In genomic region chr5:77568121-77568520, GRCm38 (mm10) we compare ENCODE assay signal across 32 mouse cellular contexts.
A peak's percentile ranks its signal among the peaks of the same experiment; 100 is the strongest.
DNase-seq lines count a peak whose midpoint lies in the region; ATAC-seq lines count a peak whose summit lies in the region.
"Had no signal": no experiment of that assay in that cellular context is flagged by ENCODE, and none has a peak within 500 bp of the region (broad histone marks: within the 10 kb centered on the region; RNA-seq: fewer than 3 reads in every experiment).

No protein-coding gene starts in this region.

- H3K36me3 ChIP-seq in heart, embryonic 11.5 days (ENCODE audit: control insufficient read depth, insufficient read depth, low read length) = no peaks in the 10 kb centered on the region
- H3K36me3 ChIP-seq: heart, embryonic 15.5 days; hindbrain, embryonic 10.5 days; hindbrain, embryonic 15.5 days; kidney, embryonic 15.5 days; limb, embryonic 12.5 days; liver, embryonic 15.5 days; stomach, embryonic 15.5 days had no signal

- no peak overlapping the region for H3K9ac ChIP-seq in heart, embryonic 11.5 days (ENCODE audit: low read depth, low read length)
- H3K9ac ChIP-seq: heart, embryonic 15.5 days; hindbrain, embryonic 15.5 days; kidney, embryonic 15.5 days; limb, embryonic 12.5 days; liver, embryonic 15.5 days; stomach, embryonic 15.5 days had no signal

- H3K27me3 ChIP-seq in heart, embryonic 11.5 days (ENCODE audit: control insufficient read depth, insufficient read depth, low read length) = no peaks in the 10 kb centered on the region
- H3K27me3 ChIP-seq: CH12.LX; heart, embryonic 15.5 days; hindbrain, embryonic 15.5 days; kidney, embryonic 15.5 days; limb, embryonic 12.5 days; liver, embryonic 15.5 days; stomach, embryonic 15.5 days had no signal

- no peak overlapping the region for H3K27ac ChIP-seq in heart, embryonic 11.5 days (ENCODE audit: low read depth, low read length)
- H3K27ac ChIP-seq: heart, embryonic 15.5 days; hindbrain, embryonic 10.5 days; hindbrain, embryonic 15.5 days; kidney, embryonic 15.5 days; layer of hippocampus, adult 2 months; left cerebral cortex, adult 2 months; limb, embryonic 12.5 days; liver, embryonic 15.5 days; macrophage; stomach, embryonic 15.5 days had no signal

- no peaks in the 10 kb centered on the region for H3K9me3 ChIP-seq in heart, embryonic 11.5 days (replicated peaks; ENCODE audit: control insufficient read depth, low read length)
- H3K9me3 ChIP-seq: heart, embryonic 15.5 days; hindbrain, embryonic 10.5 days; hindbrain, embryonic 15.5 days; kidney, embryonic 15.5 days; liver, embryonic 15.5 days; stomach, embryonic 15.5 days had no signal

- no peak overlapping the region for H3K4me2 ChIP-seq in heart, embryonic 11.5 days
- H3K4me2 ChIP-seq: heart, embryonic 15.5 days; hindbrain, embryonic 15.5 days; kidney, embryonic 15.5 days; limb, embryonic 12.5 days; liver, embryonic 15.5 days; stomach, embryonic 15.5 days had no signal

- DNase-seq in frontal cortex, postnatal 36 days (ENCODE audit: low spot score in 2 of 2) = no peak
- peak; percentile 44 for DNase-seq in heart, postnatal 4 days
- DNase-seq in right cerebral cortex, postnatal 4 days = peak; percentile 18
- DNase-seq in right cerebral cortex, postnatal 14 days = no peak
- DNase-seq in cerebellum, postnatal 25 days = no peak
- DNase-seq: adrenal gland, postnatal 10 days; cerebellum, adult 11-12 months; cerebellum, adult 9-11 months; gastrocnemius, postnatal 14 days; kidney, adult 18-20 months; kidney, postnatal 36 days; midbrain, embryonic 14.5 days; right cerebral cortex, adult 18-20 months; thymus, adult 2 months; thymus, postnatal 36 days had no signal

- peak; percentile 23; the same call in 1 of the 2 replicates for ATAC-seq in frontal cortex, adult (ENCODE audit: low TSS enrichment)
- no peak for ATAC-seq in heart, embryonic 11.5 days (replicated peaks; ENCODE audit: insufficient number of reproducible peaks, low FRiP score, low TSS enrichment)
- no peak for ATAC-seq in megakaryocyte, adult 5-6 weeks (ENCODE audit: poor library complexity, severe bottlenecking)
- ATAC-seq: forebrain, embryonic 16.5 days; inflammation-experienced regulatory T-cells, adult 6 months had no signal

- H3K4me3 ChIP-seq in heart, embryonic 11.5 days (ENCODE audit: low read depth, low read length) = no peak overlapping the region
- H3K4me3 ChIP-seq: erythroblast, embryonic 14.5 days; heart, embryonic 15.5 days; hindbrain, embryonic 10.5 days; hindbrain, embryonic 15.5 days; kidney, embryonic 15.5 days; layer of hippocampus, adult 2 months; left cerebral cortex, adult 2 months; limb, embryonic 12.5 days; liver, embryonic 15.5 days; stomach, embryonic 15.5 days had no signal

- 69% methylated on average over 5 of the region's 5 CpGs for WGBS in heart, embryonic 11.5 days (ENCODE audit: insufficient replicate concordance)

- no peaks in the 10 kb centered on the region for H3K4me1 ChIP-seq in heart, embryonic 11.5 days (ENCODE audit: control insufficient read depth, insufficient read depth, low read length)
- H3K4me1 ChIP-seq: hindbrain, embryonic 10.5 days; hindbrain, embryonic 15.5 days; kidney, embryonic 15.5 days; limb, embryonic 12.5 days; liver, embryonic 15.5 days; stomach, embryonic 15.5 days had no signal

Comparison
In these comparisons a context has a peak if more than half of its experiments do, and no peak if none do; other contexts are left out.
1. DNase-seq: peak in heart, postnatal 4 days (single experiment) and right cerebral cortex, postnatal 4 days (single experiment); none in frontal cortex, postnatal 36 days (0 of 2), right cerebral cortex, postnatal 14 days (single experiment) and cerebellum, postnatal 25 days (0 of 2).